Mouse (Mus musculus) embryonic facial prominence, embryonic 12.5 days (tissue): ENCODE data around the gene St6galnac3. TPM values are rescaled to one million over a fixed set of nuclear protein-coding genes. Genes with fewer than 3 reads are reported as not detected.

Source experiments
- ATAC-seq: fragments of 200-750 bp; cut with Nextera tagmentation; 2 replicates; pipeline ENCODE4 v1.8.0; 2017; ENCODE audit not compliant: insufficient number of reproducible peaks, insufficient read depth, low FRiP score, low TSS enrichment
- H3K27ac ChIP-seq: fragments of 300-500 bp; sonication (generic); 2 replicates; pipeline ENCODE4 v1.5.1; 2016; ENCODE audit warnings: mild to moderate bottlenecking
- H3K27me3 ChIP-seq: fragments of 300-500 bp; sonication (generic); 2 replicates; pipeline ENCODE4 v1.6.1; 2016; ENCODE audit warnings: mild to moderate bottlenecking, moderate library complexity
- H3K36me3 ChIP-seq: fragments of 300-500 bp; sonication (generic); 2 replicates; pipeline ENCODE4 v1.6.1; 2016; ENCODE audit warnings: mild to moderate bottlenecking
- H3K4me1 ChIP-seq: fragments of 300-500 bp; sonication (generic); 2 replicates; pipeline ENCODE4 v1.6.1; 2016
- H3K4me2 ChIP-seq: fragments of 300-500 bp; sonication (generic); replicated peaks from 2 replicates; pipeline ENCODE4 v1.6.1; 2016; ENCODE audit warnings: mild to moderate bottlenecking, moderate library complexity
- H3K4me3 ChIP-seq: fragments of 300-500 bp; sonication (generic); 2 replicates; pipeline ENCODE4 v1.5.1; 2016; ENCODE audit warnings: mild to moderate bottlenecking
- H3K9ac ChIP-seq: fragments of 300-500 bp; sonication (generic); 2 replicates; pipeline ENCODE4 v1.6.1; 2016; ENCODE audit warnings: mild to moderate bottlenecking, moderate library complexity
- H3K9me3 ChIP-seq: fragments of 300-500 bp; sonication (generic); 2 replicates; pipeline ENCODE4 v1.6.1; 2016; ENCODE audit warnings: mild to moderate bottlenecking, moderate library complexity
- WGBS: fragments of 180-500 bp; shearing (Covaris S2); methylation state at CpG from one replicate; pipeline ENCODE4 v1.1.7; 2016; 5-methylcytosine and 5-hydroxymethylcytosine counted together
- polyA plus RNA-seq: library from polyadenylated mRNA; unstranded; fragments of >200 nt; fragmentation: Nextera tagmentation; extraction: Ambion mirVana; gene quantifications from 2 replicates; pipeline ENCODE4 v1.2.1, GENCODE M21; 2016

The St6galnac3 gene
- polyA plus RNA-seq, 1 experiment from 2014 or later = 70.2 TPM

DNA sequence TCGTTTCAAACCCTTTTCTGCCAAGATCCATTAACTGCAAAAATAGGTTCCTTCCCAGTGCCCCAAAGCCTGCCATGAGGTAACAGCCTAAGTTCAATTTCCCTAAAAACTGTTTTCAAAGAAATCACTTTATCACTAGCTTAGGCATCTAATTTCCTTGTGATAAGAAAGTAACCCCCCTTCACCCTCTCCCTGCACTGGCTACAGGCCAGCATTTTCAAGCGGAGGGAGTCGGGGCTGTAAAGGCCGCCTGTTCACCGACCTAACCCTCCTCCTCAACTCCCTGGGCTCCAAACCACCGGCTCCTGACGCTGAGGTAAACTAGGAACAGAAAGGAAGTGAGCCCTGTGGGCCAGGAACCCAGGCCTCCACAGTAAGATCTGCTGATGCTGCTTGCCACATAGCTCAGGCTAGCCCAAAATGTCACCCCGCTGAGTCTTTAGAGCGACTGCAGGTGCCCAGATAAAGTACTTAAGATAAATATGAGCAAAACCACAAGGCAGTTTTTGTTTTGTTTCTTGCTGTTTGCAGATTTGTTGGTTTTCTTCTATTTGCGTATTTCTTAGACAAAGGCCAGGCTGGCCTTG, 61.0 kb downstream of the St6galnac3 start:
- H3K27me3 ChIP-seq = no peaks in the 10 kb centered on the region
- no peaks in the 10 kb centered on the region for H3K9me3 ChIP-seq
- H3K4me3 ChIP-seq = no peak overlapping the region
- no peak for ATAC-seq
- H3K4me1 ChIP-seq = peaks cover 29% of the 10 kb centered on the region
- H3K36me3 ChIP-seq = no peaks in the 10 kb centered on the region
- H3K4me2 ChIP-seq = no peak overlapping the region
- H3K27ac ChIP-seq = no peak overlapping the region
- H3K9ac ChIP-seq = no peak overlapping the region
- WGBS = 57% methylated on average over 10 of the region's 10 CpGs

DNA sequence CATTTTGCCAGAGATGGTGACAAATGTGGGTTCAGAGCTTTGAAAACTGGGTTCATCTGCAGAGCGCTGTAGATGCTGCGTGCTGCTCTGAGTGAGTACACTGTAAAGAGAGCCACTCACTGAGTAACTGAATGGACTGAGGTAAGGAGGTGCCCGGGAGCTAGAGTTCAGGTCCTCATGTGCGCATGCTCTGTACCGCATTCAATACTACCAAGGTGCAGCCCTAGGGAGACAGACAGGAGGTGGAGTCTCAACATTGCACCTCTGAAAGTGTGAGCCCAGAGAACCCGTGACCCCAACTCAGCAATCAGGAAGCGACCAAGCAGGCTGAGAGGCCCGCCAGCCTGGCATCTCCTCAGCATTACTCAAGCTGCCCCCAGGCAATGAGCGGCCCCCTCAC, 62.2 kb downstream of the St6galnac3 start:
- Histone ChIP-seq H3K9me3 (no peaks in the 10 kb centered on the region), H3K9ac (no peak overlapping the region)

DNA sequence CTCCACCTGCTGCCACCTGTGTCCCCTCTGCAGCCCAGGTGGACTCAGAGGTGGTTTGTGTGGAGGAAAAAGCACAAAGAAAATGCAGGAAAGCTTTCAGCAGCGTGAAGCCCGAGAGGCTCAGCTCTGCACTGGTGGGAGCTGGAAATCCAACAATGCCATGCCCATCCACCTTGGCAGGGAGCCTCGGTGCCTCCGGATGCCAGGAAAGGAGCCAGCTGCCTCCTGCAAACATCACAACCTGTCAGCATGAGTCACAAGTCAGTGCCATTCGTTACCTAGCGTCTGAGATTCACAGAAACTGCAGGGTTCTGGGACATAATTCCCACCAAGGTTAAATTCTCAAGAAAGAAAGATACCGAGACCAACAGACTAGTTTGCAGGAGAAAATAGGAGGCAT, 63.0 kb downstream of the St6galnac3 start:
- no peak overlapping the region for H3K4me3 ChIP-seq
- H3K9ac ChIP-seq = no peak overlapping the region
- 90% methylated on average over 7 of the region's 7 CpGs for WGBS
- no peaks in the 10 kb centered on the region for H3K36me3 ChIP-seq
- peaks cover 25% of the 10 kb centered on the region for H3K4me1 ChIP-seq
- no peaks in the 10 kb centered on the region for H3K9me3 ChIP-seq
- no peak for ATAC-seq
- H3K4me2 ChIP-seq = no peak overlapping the region
- H3K27ac ChIP-seq = no peak overlapping the region
- H3K27me3 ChIP-seq = no peaks in the 10 kb centered on the region

More for the DNA sequence above, 62.2 kb downstream of the St6galnac3 start:
- Histone ChIP-seq H3K4me1 (peaks cover 21% of the 10 kb centered on the region), H3K27me3 (no peaks in the 10 kb centered on the region), H3K4me2 (no peak overlapping the region), H3K36me3 (no peaks in the 10 kb centered on the region), H3K27ac (no peak overlapping the region), H3K4me3 (no peak overlapping the region)
- WGBS = 84% methylated on average over 9 of the region's 9 CpGs
- ATAC-seq = no peak

DNA sequence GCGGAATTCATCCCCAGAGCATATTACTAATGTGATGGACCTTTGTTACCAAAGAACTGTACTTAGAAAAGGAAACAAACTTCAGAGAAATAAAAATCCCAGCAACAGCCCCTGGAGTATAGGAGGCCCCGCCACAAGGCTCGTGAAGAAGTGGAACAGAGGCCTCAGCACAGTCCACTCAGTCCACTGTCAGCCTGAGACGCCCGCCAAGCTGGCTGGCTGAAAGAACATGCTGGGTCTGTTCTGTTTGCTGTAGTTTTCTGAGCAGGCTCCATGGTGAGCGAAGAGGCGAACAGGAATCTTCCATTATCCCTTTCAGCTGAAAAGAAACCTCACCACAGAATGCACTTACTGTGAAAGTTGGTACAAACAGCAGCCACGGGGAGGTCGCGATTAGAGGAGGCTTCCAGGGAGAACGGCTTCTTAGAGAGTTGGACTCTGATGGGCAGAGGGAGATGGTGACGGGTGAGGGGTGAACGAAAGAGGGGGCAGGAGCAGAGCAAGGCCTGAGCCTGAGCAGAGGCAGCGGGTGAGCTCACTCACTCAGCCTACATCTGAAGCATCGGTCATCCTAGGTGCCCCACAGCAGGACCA, 65.3 kb downstream of the St6galnac3 start:
- H3K9ac ChIP-seq = no peak overlapping the region
- no peaks in the 10 kb centered on the region for H3K27me3 ChIP-seq
- H3K9me3 ChIP-seq = no peaks in the 10 kb centered on the region
- no peaks in the 10 kb centered on the region for H3K36me3 ChIP-seq
- peaks cover 28% of the 10 kb centered on the region for H3K4me1 ChIP-seq
- 71% methylated on average over 15 of the region's 15 CpGs for WGBS
- H3K4me3 ChIP-seq = no peak overlapping the region
- H3K27ac ChIP-seq = no peak overlapping the region
- ATAC-seq = no peak
- H3K4me2 ChIP-seq = no peak overlapping the region

DNA sequence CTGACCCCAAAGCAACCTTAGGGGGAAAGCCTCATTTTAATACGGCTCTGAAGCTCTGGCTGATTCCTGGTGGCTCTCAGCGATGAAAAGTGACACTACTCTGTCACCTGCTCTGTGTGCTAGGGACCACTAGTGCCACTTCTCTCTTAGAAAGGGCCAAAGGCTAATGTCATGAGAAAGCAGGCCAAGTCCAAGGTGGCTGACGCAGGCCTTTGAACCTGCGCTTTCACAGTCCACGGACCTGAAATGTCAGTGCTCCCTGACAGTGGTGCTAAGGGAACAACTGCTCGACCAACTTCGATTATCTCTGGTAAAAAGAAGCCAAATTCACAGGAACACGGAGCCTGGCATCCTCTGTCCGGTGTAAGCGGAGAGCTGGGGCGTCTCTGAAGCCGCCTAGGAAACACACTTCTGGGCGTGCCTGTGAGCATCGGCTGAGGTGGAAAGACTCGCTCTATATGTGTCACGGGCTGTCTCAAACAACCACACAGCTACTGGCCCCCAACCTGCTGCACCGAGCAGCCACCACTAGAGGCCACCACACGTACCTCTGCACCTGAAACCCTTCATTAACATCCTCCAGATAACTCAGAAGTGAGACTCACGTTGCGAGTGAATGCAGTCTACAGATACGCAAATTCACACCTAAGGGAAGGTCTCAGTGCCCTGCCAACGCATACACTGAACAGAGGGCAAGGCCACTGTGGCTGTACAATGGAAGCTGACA, 66.8 kb downstream of the St6galnac3 start:
- Histone ChIP-seq H3K4me3 (no peak overlapping the region), H3K9me3 (no peaks in the 10 kb centered on the region), H3K4me1 (peaks cover 24% of the 10 kb centered on the region), H3K27ac (no peak overlapping the region), H3K4me2 (no peak overlapping the region), H3K36me3 (no peaks in the 10 kb centered on the region), H3K9ac (no peak overlapping the region), H3K27me3 (no peaks in the 10 kb centered on the region)
- ATAC-seq = peak; percentile 42; the same call in 1 of the 2 replicates
- 75% methylated on average over 22 of the region's 22 CpGs for WGBS

DNA sequence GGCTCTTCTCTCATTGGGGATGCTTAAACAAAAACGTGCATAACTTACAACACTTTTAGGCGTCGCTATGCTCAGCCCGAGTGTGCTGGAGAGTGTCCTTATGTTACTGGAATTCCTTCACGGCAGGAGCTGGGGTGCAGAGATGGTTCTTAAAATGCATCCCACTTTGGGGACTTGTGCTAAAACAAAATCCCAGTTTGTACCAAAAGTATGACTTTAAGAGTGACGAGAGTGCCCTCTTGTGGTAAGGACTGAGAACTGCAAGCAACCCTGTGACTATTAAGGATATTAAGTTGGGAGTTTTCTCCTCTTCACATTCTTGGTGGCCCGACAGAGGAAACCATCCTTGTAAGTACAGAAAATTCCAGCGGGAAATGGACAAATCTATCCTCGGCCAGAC, 69.9 kb downstream of the St6galnac3 start:
- Histone ChIP-seq H3K4me3 (no peak overlapping the region), H3K9ac (no peak overlapping the region), H3K27me3 (no peaks in the 10 kb centered on the region), H3K4me1 (peaks cover 31% of the 10 kb centered on the region), H3K36me3 (peaks cover under 1% of the 10 kb centered on the region; the same call in 1 of the 2 replicates), H3K9me3 (no peaks in the 10 kb centered on the region), H3K27ac (no peak overlapping the region), H3K4me2 (no peak overlapping the region)
- ATAC-seq = no peak
- WGBS = 32% methylated on average over 9 of the region's 9 CpGs

DNA sequence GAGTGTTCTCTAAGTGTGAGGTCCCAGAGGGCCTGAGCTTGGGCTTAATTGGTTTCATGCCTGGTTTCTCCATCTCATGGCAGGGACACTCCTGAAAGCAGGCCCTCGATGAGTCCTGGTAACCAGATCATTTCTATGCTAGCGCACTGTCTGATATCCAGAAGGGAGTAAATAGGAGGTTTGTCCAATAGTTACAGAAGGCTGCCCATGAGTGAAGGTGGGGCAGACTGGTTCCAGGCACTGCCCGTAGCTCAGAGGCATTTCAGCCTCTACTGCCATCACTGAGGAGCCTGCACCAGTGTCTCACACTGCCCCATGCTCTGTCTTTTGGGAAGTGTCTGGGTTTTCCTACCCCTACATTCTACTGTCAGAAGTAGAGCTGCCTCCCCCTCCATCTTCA, 72.1 kb downstream of the St6galnac3 start:
- H3K36me3 ChIP-seq = peaks cover 5% of the 10 kb centered on the region; the same call in 1 of the 2 replicates
- no peak overlapping the region for H3K4me3 ChIP-seq
- no peak overlapping the region for H3K27ac ChIP-seq
- no peaks in the 10 kb centered on the region for H3K9me3 ChIP-seq
- H3K27me3 ChIP-seq = no peaks in the 10 kb centered on the region
- ATAC-seq = no peak
- H3K4me1 ChIP-seq = peaks cover 29% of the 10 kb centered on the region
- no peak overlapping the region for H3K9ac ChIP-seq
- WGBS = 63% methylated on average over 3 of the region's 3 CpGs
- H3K4me2 ChIP-seq = no peak overlapping the region

DNA sequence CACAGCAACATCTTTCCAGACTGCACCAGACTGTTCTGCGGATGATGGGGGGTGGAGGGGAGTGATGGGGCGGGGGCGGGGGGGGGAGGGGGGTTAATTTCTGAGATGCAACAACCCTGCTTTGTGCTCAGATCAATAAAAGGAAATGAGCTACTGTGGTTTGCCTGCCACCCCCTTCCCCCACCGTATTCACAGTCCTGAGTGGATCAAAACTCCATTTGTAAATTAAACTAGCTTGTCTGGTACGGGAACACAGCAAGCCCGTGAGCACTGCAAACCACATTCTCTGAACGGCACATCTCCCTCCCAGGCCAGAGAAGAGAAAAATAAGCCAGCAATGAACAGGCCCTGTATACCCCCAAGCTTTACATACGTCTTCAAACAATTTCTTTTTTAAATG, 76.3 kb downstream of the St6galnac3 start:
- peaks cover 26% of the 10 kb centered on the region for H3K4me1 ChIP-seq
- WGBS = 62% methylated on average over 8 of the region's 8 CpGs
- H3K27ac ChIP-seq = no peak overlapping the region
- H3K4me2 ChIP-seq = no peak overlapping the region
- H3K9me3 ChIP-seq = no peaks in the 10 kb centered on the region
- no peak for ATAC-seq
- no peak overlapping the region for H3K4me3 ChIP-seq
- H3K36me3 ChIP-seq = peaks cover 5% of the 10 kb centered on the region; the same call in 1 of the 2 replicates
- H3K27me3 ChIP-seq = no peaks in the 10 kb centered on the region
- no peak overlapping the region for H3K9ac ChIP-seq

DNA sequence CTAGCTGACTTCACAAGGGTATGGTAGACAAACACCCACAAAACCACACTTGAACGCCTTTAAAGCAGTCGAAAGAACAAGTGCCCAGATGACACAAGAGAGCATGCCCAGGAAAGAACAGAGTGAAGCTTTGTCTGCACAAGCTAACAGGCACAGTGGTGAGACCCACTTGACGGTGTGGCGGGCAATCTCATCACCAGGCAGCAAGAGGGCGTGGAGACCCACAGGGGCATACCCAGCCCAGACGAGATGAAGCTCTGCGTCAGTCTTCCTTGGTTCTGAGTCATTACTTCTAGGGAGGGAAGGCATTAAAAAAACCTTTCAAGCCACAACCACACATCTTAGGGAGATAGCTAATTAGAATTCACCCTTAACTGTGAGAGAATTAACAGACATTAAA, 79.2 kb downstream of the St6galnac3 start:
- WGBS = 77% methylated on average over 7 of the region's 7 CpGs
- ATAC-seq = no peak
- Histone ChIP-seq H3K4me2 (no peak overlapping the region), H3K9ac (no peak overlapping the region), H3K27me3 (no peaks in the 10 kb centered on the region), H3K9me3 (no peaks in the 10 kb centered on the region), H3K36me3 (peaks cover 5% of the 10 kb centered on the region; the same call in 1 of the 2 replicates), H3K4me1 (peaks cover 15% of the 10 kb centered on the region; the same call in 1 of the 2 replicates), H3K4me3 (no peak overlapping the region), H3K27ac (no peak overlapping the region)

DNA sequence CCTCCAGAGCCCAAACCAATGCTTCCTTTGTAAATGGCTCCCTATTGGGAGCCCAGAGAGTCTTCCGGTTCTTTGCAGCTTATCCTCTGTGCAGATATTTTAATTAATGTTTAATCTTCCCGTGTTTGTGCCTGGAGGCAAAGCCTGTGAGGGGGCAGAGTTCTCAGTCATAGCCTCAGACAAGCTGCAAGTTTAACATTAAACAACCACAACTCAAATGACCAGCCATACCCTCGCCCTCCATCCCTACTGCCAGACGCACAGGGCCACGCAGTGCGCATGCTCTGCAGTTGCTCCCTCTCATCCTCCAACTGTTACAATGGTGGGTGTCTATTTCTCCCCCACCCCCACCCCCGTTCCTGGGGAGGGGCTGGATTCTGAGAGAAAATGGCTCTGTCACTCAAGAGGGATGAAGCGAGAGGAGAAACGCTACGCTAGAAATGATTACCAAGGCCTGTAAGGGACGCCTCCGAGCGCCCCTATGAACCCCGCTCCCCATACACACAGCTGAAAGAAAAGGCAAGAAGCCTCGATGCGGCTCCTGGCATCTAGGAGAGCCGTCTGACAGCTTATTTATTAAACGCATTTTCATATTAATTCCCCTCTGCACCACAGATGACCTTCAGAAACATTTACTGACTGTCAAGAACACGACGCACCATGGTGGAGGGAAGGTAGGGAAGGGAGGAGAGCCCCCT, 81.0 kb downstream of the St6galnac3 start:
- no peak for ATAC-seq
- Histone ChIP-seq H3K4me2 (no peak overlapping the region), H3K4me1 (peaks cover 13% of the 10 kb centered on the region; the same call in 1 of the 2 replicates), H3K4me3 (no peak overlapping the region), H3K27ac (no peak overlapping the region), H3K27me3 (no peaks in the 10 kb centered on the region), H3K9ac (no peak overlapping the region), H3K36me3 (no peaks in the 10 kb centered on the region), H3K9me3 (no peaks in the 10 kb centered on the region)
- WGBS = 85% methylated on average over 20 of the region's 20 CpGs

DNA sequence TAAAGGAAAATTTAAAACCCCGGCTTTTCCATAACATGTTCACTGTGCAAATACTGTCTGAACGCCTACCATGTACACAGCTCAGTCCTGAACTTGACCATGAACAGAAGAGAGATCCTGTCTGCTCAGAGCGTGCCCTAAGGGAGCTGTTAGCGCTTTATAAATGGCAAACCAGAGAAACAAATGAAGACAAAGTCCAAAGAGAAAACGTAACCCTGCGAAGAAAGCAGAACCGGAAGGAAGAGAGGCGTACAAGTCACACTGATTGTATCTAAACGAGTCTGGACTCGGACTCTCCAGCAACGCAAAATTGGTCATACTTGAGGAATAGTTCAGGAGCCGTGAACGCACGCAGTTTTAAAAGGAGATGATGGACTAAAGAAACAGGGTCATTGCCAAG, 82.1 kb downstream of the St6galnac3 start:
- no peak overlapping the region for H3K4me2 ChIP-seq
- no peak overlapping the region for H3K27ac ChIP-seq
- peaks cover 11% of the 10 kb centered on the region; the same call in 1 of the 2 replicates for H3K4me1 ChIP-seq
- H3K9ac ChIP-seq = no peak overlapping the region
- no peak overlapping the region for H3K4me3 ChIP-seq
- H3K36me3 ChIP-seq = no peaks in the 10 kb centered on the region
- no peak for ATAC-seq
- no peaks in the 10 kb centered on the region for H3K27me3 ChIP-seq
- 84% methylated on average over 14 of the region's 14 CpGs for WGBS
- H3K9me3 ChIP-seq = no peaks in the 10 kb centered on the region
